Mouse (Mus musculus) CD4-positive, CD25-positive, alpha-beta regulatory T cell (primary cell): ENCODE measurements around the gene Kcnj13. TPM values are rescaled to one million over a fixed set of nuclear protein-coding genes. Genes with fewer than 3 reads are reported as not detected.

Experiments used
- polyA plus RNA-seq: library from polyadenylated mRNA; unstranded; fragments of 100-300 nt; shearing (Covaris generic); gene quantifications from one replicate; pipeline ENCODE4 v1.2.1, GENCODE M21; 2017

Gene Kcnj13
- 0.32 TPM for polyA plus RNA-seq

DNA sequence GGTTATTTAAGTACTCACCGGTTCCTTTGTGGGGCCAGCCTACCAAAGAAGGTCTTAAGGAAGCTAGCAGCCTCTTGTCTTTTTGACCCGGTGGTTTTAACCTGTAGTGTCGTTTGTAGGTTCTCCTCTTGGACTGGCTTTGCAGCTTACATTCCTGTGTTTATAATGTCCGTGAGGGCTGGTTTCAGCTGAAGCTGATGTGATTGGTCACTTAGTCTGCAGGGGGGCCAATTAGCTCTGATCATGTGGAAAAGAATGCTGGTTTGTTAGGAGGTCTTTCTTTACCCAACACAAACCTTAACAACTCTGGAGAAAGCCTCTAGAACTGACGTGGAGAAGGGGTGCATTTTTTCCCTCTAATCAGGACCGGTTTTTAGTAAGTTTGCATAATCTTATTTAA lies at the start of gene Kcnj13:
Kcnj13 (minus strand) TSS at position 136 of the 400 bp plus-strand sequence.

Other genes with a start within 250 kb of the Kcnj13 start
- gene Ecel1, start 238.2 kb downstream of the Kcnj13 start, polyA plus RNA-seq, result 0.08 TPM
- not detected for gene Prss56, start 211.4 kb downstream of the Kcnj13 start, polyA plus RNA-seq
- not detected for gene Chrnd, start 204.1 kb downstream of the Kcnj13 start, polyA plus RNA-seq
- 0.06 TPM for gene Chrng, start 190.1 kb downstream of the Kcnj13 start, polyA plus RNA-seq
- 120 TPM for gene Eif4e2, start 180.8 kb downstream of the Kcnj13 start, polyA plus RNA-seq
- 0.10 TPM for gene Efhd1, start 130.4 kb downstream of the Kcnj13 start, polyA plus RNA-seq
- 66.9 TPM for gene Gigyf2, start 67.7 kb downstream of the Kcnj13 start, polyA plus RNA-seq
- gene Snorc, start 75.5 kb upstream of the Kcnj13 start, polyA plus RNA-seq, result not detected
- not detected for gene Neu2, start 115.2 kb upstream of the Kcnj13 start, polyA plus RNA-seq
- gene Ngef, start 179.1 kb upstream of the Kcnj13 start, polyA plus RNA-seq, result not detected
- gene Inpp5d, start 225.6 kb upstream of the Kcnj13 start, polyA plus RNA-seq, result 175 TPM